Comparison of ENCODE assay signal across 8 mouse cellular contexts in the genomic region with DNA sequence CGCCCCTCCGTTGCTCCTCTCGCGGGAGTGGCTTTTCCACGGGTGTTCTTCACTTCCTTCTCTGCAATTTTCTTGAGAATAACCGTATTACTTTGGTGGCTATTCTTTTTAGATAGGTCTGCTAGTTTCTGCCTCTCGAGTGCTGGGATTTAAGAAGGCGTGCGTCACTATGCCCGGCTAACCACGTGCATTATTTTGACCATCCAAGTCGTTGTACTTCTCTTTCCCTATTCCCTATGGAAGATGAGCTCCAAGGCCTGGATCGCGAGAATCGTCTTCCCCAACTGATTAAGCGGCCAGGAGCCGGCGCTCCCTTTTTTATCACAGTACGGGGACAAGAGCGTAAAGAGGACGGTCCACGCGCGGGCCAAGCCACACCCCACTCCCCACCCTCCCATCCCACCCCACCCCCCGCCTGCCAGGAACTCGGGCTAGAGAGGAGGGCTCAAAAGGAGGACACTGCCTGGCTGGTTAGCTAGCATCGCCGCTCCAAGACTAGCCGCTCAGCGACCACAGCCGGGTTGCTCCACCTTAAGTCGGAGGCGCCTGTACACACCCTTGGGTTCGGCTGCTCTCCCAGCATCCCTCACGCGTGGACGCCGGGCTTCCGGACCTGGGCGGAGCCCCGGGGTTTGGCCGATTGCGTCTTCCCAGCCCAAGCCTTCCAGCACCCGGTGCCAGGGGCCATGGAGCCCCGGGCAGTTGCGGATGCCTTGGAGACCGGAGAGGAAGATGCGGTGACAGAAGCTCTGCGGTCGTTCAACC. TPM values are rescaled to one million over a fixed set of nuclear protein-coding genes. Genes with fewer than 3 reads are reported as not detected.
DNase-seq lines count a peak whose midpoint lies in the region; ATAC-seq lines count a peak whose summit lies in the region.

Ric8a (plus strand) TSS at position 173 of the 765 bp plus-strand sequence.

- peak; percentile 87 to 89 for DNase-seq in adrenal gland, adult 18-20 months (ENCODE audit: low spot score in 2 of 2)
- peak; percentile 81 for DNase-seq in embryo, embryonic 10.5 days (ENCODE audit: low spot score)
- DNase-seq in gastrocnemius, postnatal 14 days, result peak; percentile 93
- DNase-seq in induced T-regulatory cell, adult 2 months (ENCODE audit: low read depth), result peak; percentile 92
- peak; percentile 85 to 88 for DNase-seq in left cerebral cortex, adult 8-10 months (ENCODE audit: low spot score in 2 of 2)
- DNase-seq in right cerebral cortex, adult 2 months (ENCODE audit: low spot score in 2 of 2), result peak; percentile 89 to 90
- peak; percentile 63 for DNase-seq in urinary bladder, postnatal 10 days (ENCODE audit: low spot score)

- intact Hi-C loops in gastrocnemius, postnatal 14 days (cut with DNase I; ENCODE audit: low total_unique reads), result no loop called here

- ATAC-seq in megakaryocyte, adult 5-6 weeks (ENCODE audit: poor library complexity, severe bottlenecking), result peak; percentile 77

RNA-seq across cellular contexts. Expression of gene Ric8a, which starts in this region (rescaled TPM):
- 10 to 100 TPM; 49.5 to 65.5 TPM for total RNA-seq in adrenal gland, adult 18-20 months (2021)
- 10 to 100 TPM; 13.9 to 16.2 TPM for total RNA-seq in gastrocnemius, postnatal 14 days (2021)
- 10 to 100 TPM; 60.1 to 70.0 (median 64.9) TPM for total RNA-seq in left cerebral cortex, adult 8-10 months (2022)
- 41.7 and 44.7 TPM in 2 replicates for total RNA-seq in megakaryocyte, adult 5-6 weeks (2015)
- 29.7 and 30.4 TPM in 2 replicates for total RNA-seq in megakaryocyte, adult 5-6 weeks (2017)

Comparison
In these comparisons a context has a peak if more than half of its experiments do, and no peak if none do; other contexts are left out.
1. Peak in every context shown above with its lines: DNase-seq and ATAC-seq.